Mouse (Mus musculus) erythroblast, embryonic 14.5 days (primary cell): ENCODE measurements around the gene Clk2.

Experiments used
- GATA1 ChIP-seq: IDR thresholded peaks from 2 replicates; pipeline ENCODE4 v1.6.1; 2012; ENCODE audit warnings: low read length, inconsistent platforms, mixed read lengths
- TAL1 ChIP-seq: IDR thresholded peaks from 3 replicates; pipeline ENCODE4 v1.6.1; 2012; ENCODE audit warnings: low read length, inconsistent platforms, mixed read lengths

DNA sequence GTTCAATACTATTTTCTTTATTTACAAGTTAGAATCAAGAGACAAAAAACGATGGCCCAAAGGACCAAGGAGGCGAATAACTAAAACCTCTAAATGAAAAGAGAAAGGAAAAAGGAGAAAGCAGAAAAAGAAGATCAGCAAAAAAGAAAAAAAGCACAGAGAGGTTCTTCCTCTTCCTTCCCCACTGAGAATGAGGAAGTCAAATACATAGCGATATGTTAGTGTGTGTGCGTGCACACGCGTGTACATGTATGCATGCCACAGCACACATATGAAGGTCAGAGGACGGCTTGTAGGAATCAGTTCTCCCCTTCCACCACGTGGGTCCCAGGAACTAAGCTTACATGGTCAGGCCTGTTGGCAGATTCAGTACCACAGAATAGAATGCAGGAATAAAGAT lies 7.6 kb upstream of the Clk2 start:
- TF ChIP-seq TAL1 (no peak), GATA1 (no peak)
